Comparison of ENCODE assay signal across 16 mouse cellular contexts in genomic region chr16:5766771-5767421, GRCm38 (mm10).
A peak's percentile ranks its signal among the peaks of the same experiment; 100 is the strongest.
DNase-seq lines count a peak whose midpoint lies in the region; ATAC-seq and TF ChIP-seq lines count a peak whose summit lies in the region.
"Had no signal": no experiment of that assay in that cellular context is flagged by ENCODE, and none has a peak within 500 bp of the region (broad histone marks: within the 10 kb centered on the region; RNA-seq: fewer than 3 reads in every experiment).

No protein-coding gene starts in this region.

- WGBS in hindbrain, embryonic 12.5 days: 64% methylated on average over 19 of the region's 19 CpGs
- 84% methylated on average over 19 of the region's 19 CpGs for WGBS in hindbrain, embryonic 10.5 days
- WGBS in neural tube, embryonic 15.5 days: 32% methylated on average over 19 of the region's 19 CpGs
- WGBS in heart, embryonic 10.5 days: 80% methylated on average over 19 of the region's 19 CpGs
- 83% methylated on average over 19 of the region's 19 CpGs for WGBS in kidney, adult 2 months

- no peak for TF ChIP-seq POLR2A in cortical plate, adult 2 months (IDR thresholded peaks at IDR 0.05; ENCODE audit: extremely low read depth, insufficient read depth, low read length)
- TF ChIP-seq POLR2A in kidney, adult 2 months (IDR thresholded peaks at IDR 0.05; ENCODE audit: low read depth, low read length): no peak

- no peaks in the 10 kb centered on the region for H3K36me3 ChIP-seq in hindbrain, embryonic 12.5 days
- H3K36me3 ChIP-seq in hindbrain, embryonic 10.5 days: no peaks in the 10 kb centered on the region
- no peaks in the 10 kb centered on the region for H3K36me3 ChIP-seq in neural tube, embryonic 15.5 days
- no peaks in the 10 kb centered on the region for H3K36me3 ChIP-seq in heart, embryonic 10.5 days
- no peaks in the 10 kb centered on the region for H3K36me3 ChIP-seq in kidney, adult 2 months (ENCODE audit: control insufficient read depth, insufficient read depth, low read length)
- H3K36me3 ChIP-seq: embryonic facial prominence, embryonic 13.5 days had no signal

- no peak for DNase-seq in hindbrain, embryonic 10.5 days (ENCODE audit: low spot score)
- peak; percentile 46 for DNase-seq in layer of hippocampus, adult 9-10 months (ENCODE audit: low spot score)
- no peak for DNase-seq in heart, embryonic 10.5 days (ENCODE audit: low spot score)
- no peak for DNase-seq in kidney, adult 2 months
- no peak for DNase-seq in ovary, postnatal 36 days (ENCODE audit: low spot score)
- DNase-seq: cerebellum, adult 9-10 months; gastrocnemius, postnatal 10 days; lung, postnatal 4 days; spleen, adult 18-20 months; thymus, postnatal 14 days had no signal

- no peaks in the 10 kb centered on the region for H3K9me3 ChIP-seq in hindbrain, embryonic 12.5 days (replicated peaks)
- H3K9me3 ChIP-seq in hindbrain, embryonic 10.5 days: no peaks in the 10 kb centered on the region
- H3K9me3 ChIP-seq in neural tube, embryonic 15.5 days (replicated peaks): no peaks in the 10 kb centered on the region
- no peaks in the 10 kb centered on the region for H3K9me3 ChIP-seq in heart, embryonic 10.5 days
- H3K9me3 ChIP-seq: embryonic facial prominence, embryonic 13.5 days had no signal

- TF ChIP-seq CTCF in cortical plate, adult 2 months (IDR thresholded peaks at IDR 0.05; ENCODE audit: extremely low read depth, insufficient read depth, low read length): no peak
- no peak for TF ChIP-seq CTCF in kidney, adult 2 months (conservative IDR thresholded peaks at IDR 0.05; ENCODE audit: insufficient read depth, insufficient read length, low read depth, low read length)

- no peak overlapping the region for H3K9ac ChIP-seq in hindbrain, embryonic 12.5 days
- no peak overlapping the region for H3K9ac ChIP-seq in neural tube, embryonic 15.5 days (replicated peaks)
- H3K9ac ChIP-seq: embryonic facial prominence, embryonic 13.5 days; liver, embryonic 14.5 days had no signal

- no peak for ATAC-seq in hindbrain, embryonic 12.5 days (ENCODE audit: low FRiP score)
- ATAC-seq in neural tube, embryonic 15.5 days (ENCODE audit: low FRiP score): peak; percentile 78
- ATAC-seq: intestine, postnatal 0 days had no signal

- no peak overlapping the region for H3K4me2 ChIP-seq in hindbrain, embryonic 12.5 days (replicated peaks)
- H3K4me2 ChIP-seq in neural tube, embryonic 15.5 days: peak overlapping the region; percentile 11; the same call in 1 of the 2 replicates
- H3K4me2 ChIP-seq: embryonic facial prominence, embryonic 13.5 days had no signal

- H3K4me3 ChIP-seq in hindbrain, embryonic 12.5 days: no peak overlapping the region
- H3K4me3 ChIP-seq in hindbrain, embryonic 10.5 days: no peak overlapping the region
- H3K4me3 ChIP-seq in cortical plate, adult 2 months (ENCODE audit: insufficient read depth, low read length): no peak overlapping the region
- H3K4me3 ChIP-seq in neural tube, embryonic 15.5 days (replicated peaks): no peak overlapping the region
- H3K4me3 ChIP-seq in heart, embryonic 10.5 days: no peak overlapping the region
- H3K4me3 ChIP-seq in kidney, adult 2 months (ENCODE audit: insufficient read depth, low read depth, low read length): no peak overlapping the region
- H3K4me3 ChIP-seq: embryonic facial prominence, embryonic 13.5 days had no signal

- H3K27me3 ChIP-seq in hindbrain, embryonic 12.5 days: no peaks in the 10 kb centered on the region
- H3K27me3 ChIP-seq in hindbrain, embryonic 10.5 days (ENCODE audit: insufficient read depth, poor library complexity, severe bottlenecking): no peaks in the 10 kb centered on the region
- H3K27me3 ChIP-seq in neural tube, embryonic 15.5 days (replicated peaks): no peaks in the 10 kb centered on the region
- no peaks in the 10 kb centered on the region for H3K27me3 ChIP-seq in heart, embryonic 10.5 days (ENCODE audit: insufficient read depth, poor library complexity, severe bottlenecking)
- no peaks in the 10 kb centered on the region for H3K27me3 ChIP-seq in kidney, adult 2 months (replicated peaks; ENCODE audit: control insufficient read depth, insufficient read depth, low read length)
- H3K27me3 ChIP-seq: embryonic facial prominence, embryonic 13.5 days had no signal

- H3K4me1 ChIP-seq in hindbrain, embryonic 12.5 days: no peaks in the 10 kb centered on the region
- no peaks in the 10 kb centered on the region for H3K4me1 ChIP-seq in hindbrain, embryonic 10.5 days (replicated peaks)
- H3K4me1 ChIP-seq in cortical plate, adult 2 months (ENCODE audit: control insufficient read depth, insufficient read depth, low read length): peaks cover 3% of the 10 kb centered on the region; the same call in 1 of the 2 replicates
- peaks cover 15% of the 10 kb centered on the region for H3K4me1 ChIP-seq in neural tube, embryonic 15.5 days
- H3K4me1 ChIP-seq in heart, embryonic 10.5 days: no peaks in the 10 kb centered on the region
- no peaks in the 10 kb centered on the region for H3K4me1 ChIP-seq in kidney, adult 2 months (ENCODE audit: control insufficient read depth, insufficient read depth, low read length)
- H3K4me1 ChIP-seq: embryonic facial prominence, embryonic 13.5 days had no signal

- peak overlapping the region; percentile 53 for H3K27ac ChIP-seq in hindbrain, embryonic 12.5 days
- no peak overlapping the region for H3K27ac ChIP-seq in hindbrain, embryonic 10.5 days
- 0 out of 2 replicates have a peak overlapping the region, but pooled peaks have one; percentile 10 for H3K27ac ChIP-seq in cortical plate, adult 2 months (ENCODE audit: insufficient read depth, low read length)
- peak overlapping the region; percentile 80 for H3K27ac ChIP-seq in neural tube, embryonic 15.5 days (replicated peaks)
- H3K27ac ChIP-seq in heart, embryonic 10.5 days: no peak overlapping the region
- H3K27ac ChIP-seq in kidney, adult 2 months (ENCODE audit: insufficient read depth, low read depth, low read length): no peak overlapping the region
- H3K27ac ChIP-seq: embryonic facial prominence, embryonic 13.5 days; liver, embryonic 14.5 days had no signal

Comparison
In these comparisons a context has a peak if more than half of its experiments do, and no peak if none do; other contexts are left out.
1. H3K27ac ChIP-seq: peak in hindbrain, embryonic 12.5 days (single experiment), cortical plate, adult 2 months (single experiment) and neural tube, embryonic 15.5 days (single experiment); none in hindbrain, embryonic 10.5 days (single experiment), heart, embryonic 10.5 days (single experiment) and kidney, adult 2 months (single experiment).